Mouse (Mus musculus) mature B cell (primary cell): Measurements from ENCODE around the gene Utp3.
"Not testable (repeated sequence)": the region's sequence is repeated elsewhere in the genome, so short reads cannot be mapped to it uniquely, and the experiment has no call there.

Experiments
- in situ Hi-C: fragments of 300-500 bp; cut with MboI; formaldehyde crosslinking; loops from 2 replicates; pipeline ENCODE4 v1.14.3; 2019

The Utp3 gene

GRCm38 (mm10) chr5:88554086-88554886 lies at the start of gene Utp3:
Gene Utp3, plus strand, starts transcription at chr5:88554462.
- in situ Hi-C loops, result no loop called here

- in situ Hi-C loops, result no loop called here
Measured at GRCm38 (mm10) chr5:88508555-88508954, 45.7 kb upstream of the Utp3 start.

GRCm38 (mm10) chr5:88508990-88509389 lies 45.3 kb upstream of the Utp3 start:
- in situ Hi-C loops, result no loop called here

DNA sequence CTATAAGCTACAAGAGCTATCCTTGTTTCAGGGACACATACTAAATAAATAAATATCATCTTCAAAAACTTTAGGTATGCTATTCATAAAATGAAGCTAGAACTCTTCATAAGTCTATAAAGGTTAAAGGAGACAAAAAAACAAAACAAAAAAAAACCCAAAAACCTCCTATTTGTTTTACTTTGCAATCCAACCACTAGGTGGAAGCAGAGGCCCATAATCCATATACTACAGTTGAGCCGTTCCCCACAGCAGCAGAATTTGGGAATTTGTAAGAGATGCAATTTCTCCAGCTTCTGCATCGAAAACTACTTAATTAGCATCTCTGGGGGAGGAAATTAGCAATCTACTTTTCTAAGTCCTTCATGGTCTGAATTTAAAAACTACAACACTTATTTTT lies 35.0 kb upstream of the Utp3 start:
- in situ Hi-C loops, result no loop called here

DNA sequence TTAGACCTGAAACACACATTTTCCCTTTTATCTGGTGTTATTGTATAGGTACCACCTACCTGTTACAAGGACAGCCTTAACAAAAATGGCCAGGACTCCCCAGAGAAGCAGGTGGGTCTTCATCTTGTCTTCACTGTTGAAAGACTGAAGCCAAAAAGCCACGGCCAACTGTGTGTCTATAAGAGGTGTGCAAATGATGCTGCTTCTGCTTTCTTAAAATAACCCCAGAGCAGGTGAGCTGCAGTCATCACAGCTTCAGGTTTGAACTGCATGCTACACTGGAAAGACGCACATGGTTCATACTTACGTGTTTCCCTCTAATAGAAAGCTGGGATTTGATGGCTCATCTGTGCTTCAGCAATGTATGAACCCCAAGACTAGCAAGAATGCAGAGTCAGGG lies 26.6 kb upstream of the Utp3 start, which contains the start of gene Jchain:
Gene Jchain (minus strand): TSS at position 235 of the 400 bp plus-strand sequence.
- in situ Hi-C loops, result no loop called here

DNA sequence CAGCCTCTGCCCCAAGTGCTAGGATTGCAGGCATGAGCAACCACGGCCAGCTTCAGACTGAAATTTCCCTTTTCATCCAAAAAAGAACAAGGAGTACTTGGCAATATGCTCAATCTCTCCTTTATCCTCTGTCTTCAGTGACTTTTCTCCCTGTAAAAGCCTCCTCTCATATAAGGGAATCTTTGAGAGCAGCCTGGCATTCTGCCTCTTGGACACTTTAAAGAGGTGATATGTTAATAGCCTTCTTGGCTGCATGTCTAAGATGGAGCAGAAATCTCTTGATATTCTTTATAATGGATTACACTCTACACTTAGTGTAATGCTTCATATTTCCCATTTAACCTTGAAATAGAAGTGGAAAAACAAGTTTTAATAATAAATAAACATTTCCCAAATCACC lies 23.4 kb upstream of the Utp3 start:
- in situ Hi-C loops, result no loop called here

DNA sequence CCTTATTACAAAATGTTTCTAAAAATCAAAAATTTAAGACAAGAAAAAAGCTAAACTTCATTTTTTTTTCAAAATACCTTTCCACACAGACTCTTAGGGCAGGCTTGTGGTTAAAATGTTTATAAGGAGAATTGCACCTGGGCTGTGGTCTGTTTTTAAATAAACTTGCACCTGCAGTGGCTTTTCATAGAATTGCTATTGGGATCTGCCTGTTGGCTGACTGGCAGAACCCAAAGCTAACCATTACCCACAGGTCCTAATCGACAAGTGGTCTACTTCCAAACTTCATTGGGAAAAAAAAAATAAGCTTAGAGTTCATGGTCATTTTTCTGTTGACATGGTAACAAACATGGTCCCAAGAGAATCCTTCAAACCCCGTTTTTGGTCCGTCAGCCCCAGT lies 19.6 kb upstream of the Utp3 start:
- in situ Hi-C loops, result no loop called here

DNA sequence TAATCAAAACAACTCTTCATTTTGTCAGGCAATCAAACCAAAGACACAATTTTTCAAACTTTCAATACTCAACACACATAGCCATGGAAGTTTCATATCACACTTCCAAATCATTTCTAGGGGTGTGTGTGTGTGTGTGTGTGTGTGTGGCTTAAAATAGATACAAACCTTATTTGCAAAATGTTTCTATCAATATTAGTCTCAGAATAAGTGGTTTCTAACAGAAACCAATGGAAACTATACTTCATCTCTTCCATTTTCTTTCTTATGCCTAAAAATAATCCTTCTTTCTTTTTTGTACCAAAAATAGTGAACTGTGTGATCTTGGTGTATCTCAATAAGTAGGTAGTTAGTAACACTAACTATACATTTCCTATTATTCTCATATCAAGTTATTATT lies 13.4 kb upstream of the Utp3 start:
- in situ Hi-C loops, result no loop called here

GRCm38 (mm10) chr5:88542651-88543282 lies 11.5 kb upstream of the Utp3 start:
- in situ Hi-C loops, result no loop called here

GRCm38 (mm10) chr5:88544411-88544810 lies 9.9 kb upstream of the Utp3 start:
- in situ Hi-C loops, result not testable (repeated sequence)

GRCm38 (mm10) chr5:88545536-88545935 lies 8.7 kb upstream of the Utp3 start:
- in situ Hi-C loops, result no loop called here

DNA sequence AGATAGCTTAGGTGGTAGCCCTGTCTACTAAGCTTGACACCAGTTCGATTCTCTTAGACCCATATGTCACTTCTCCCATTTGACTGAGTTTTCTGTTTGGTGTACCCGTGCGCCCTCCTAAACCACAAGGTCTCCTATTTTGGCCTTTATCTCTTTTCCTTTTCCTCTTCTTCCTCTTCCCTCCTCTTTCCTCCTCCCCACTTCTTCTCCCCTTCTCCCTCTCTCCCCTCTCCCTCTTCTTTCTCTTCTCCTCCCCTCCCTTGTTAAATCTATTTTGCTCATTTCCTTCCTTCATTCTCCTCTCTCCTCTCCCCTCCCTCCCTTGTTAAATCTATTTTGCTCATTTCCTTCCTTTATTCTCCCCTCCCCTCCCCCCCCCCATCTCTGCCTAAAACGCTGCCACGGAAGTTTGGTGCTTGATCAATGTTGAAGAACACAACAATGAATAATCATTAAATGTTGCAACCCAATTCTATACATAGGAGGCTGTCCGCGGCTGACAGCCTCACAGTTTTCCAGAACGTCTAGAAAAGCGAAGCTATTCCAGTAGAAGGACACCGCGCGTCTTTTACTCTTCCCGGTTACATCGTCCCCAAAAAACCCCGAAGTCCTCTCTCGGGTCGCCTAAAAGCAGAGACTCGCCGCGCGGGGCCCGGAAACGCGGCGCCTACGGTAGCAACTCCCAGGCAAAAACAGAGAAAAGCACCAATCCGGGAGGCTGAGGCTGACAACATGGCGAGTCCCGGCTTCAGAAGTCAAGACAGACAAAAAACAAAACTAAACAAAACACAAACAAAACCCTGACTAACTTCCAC lies 784 bp upstream of the Utp3 start:
- in situ Hi-C loops, result no loop called here

DNA sequence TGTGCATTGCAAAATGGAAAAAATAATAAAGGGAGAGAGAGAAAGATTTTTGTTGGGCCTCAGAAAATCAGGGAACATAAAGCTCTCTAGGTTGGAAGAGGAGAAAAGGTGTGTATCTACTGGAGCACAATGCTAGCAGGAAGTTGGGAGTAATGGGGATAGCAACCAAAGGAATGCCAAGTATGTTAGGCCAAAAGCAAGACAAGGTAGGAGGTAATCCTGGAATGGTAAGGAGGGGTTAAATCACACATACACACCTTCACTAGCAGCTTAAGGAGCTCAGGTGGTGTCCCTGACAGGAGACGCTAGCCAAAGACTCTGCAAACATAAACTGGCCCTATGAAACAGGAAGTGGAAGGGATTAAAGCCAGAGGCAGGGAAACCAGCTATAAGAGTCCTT lies 4.7 kb downstream of the Utp3 start:
- in situ Hi-C loops, result no loop called here

GRCm38 (mm10) chr5:88561080-88561814 lies 7.0 kb downstream of the Utp3 start:
- in situ Hi-C loops, result loop anchor here (5.0 kb wide), 1 partner anchor 206 kb away; no protein-coding TSS in a partner anchor

GRCm38 (mm10) chr5:88562863-88563780 lies 8.9 kb downstream of the Utp3 start:
- in situ Hi-C loops, result loop anchor here (5.0 kb wide), 1 partner anchor 204 kb away; no protein-coding TSS in a partner anchor

GRCm38 (mm10) chr5:88564501-88565147 lies 10.4 kb downstream of the Utp3 start, which contains the start of gene Rufy3:
Gene Rufy3, plus strand, starts transcription at chr5:88565040.
- in situ Hi-C loops, result loop anchor here (5.0 kb wide), 1 partner anchor 203 kb away; no protein-coding TSS in a partner anchor

GRCm38 (mm10) chr5:88565148-88566033 lies 11.1 kb downstream of the Utp3 start:
- in situ Hi-C loops, result no loop called here

DNA sequence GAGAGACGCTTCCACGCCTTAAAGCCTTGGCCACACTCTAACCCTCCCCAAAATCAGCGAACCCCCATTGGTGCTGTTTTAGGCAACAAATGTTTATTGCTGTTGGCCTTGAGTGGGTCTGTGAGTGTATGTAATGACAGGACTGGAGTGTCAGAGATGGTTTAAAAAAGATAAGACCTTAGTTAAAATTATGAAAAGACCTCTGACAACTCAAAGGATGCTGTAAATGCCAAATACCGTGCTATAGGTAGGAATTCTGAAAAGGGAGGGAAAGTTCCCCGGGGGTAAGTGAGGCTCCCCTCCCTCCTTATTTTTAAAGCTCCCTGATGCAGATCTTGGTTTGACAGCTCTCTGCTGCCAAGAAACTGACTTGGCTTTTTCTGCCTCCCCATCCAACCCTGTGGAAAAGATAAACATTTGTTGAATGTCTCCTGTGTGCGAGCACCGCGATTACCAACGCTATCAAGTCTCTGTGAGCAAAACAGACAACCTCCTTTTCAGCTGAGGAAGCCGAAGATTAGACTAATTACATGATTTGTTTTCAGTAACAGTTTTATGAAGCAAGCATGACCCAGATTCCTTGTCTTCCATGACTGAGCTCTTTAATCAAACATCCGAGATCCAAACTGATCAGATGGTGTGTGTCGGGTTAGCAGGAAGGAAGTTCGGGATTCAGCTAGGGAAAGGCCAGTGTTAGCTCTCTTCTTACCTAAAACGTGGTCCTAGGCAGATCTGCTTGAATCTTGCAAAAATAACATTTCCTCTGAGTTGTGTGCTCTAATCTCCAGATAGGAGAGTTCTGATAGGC lies 12.0 kb downstream of the Utp3 start:
- in situ Hi-C loops, result no loop called here
